Mouse (Mus musculus) hindbrain, embryonic 15.5 days (tissue): ENCODE measurements around the gene Lrrc2. TPM values are rescaled to one million over a fixed set of nuclear protein-coding genes. Genes with fewer than 3 reads are reported as not detected.

Experiments
- ATAC-seq: fragments of 200-750 bp; cut with Nextera tagmentation; 2 replicates; pipeline ENCODE4 v1.8.0; 2017; ENCODE audit warnings: low read depth, moderate number of reproducible peaks, moderate TSS enrichment; ENCODE audit not compliant: low FRiP score
- H3K27ac ChIP-seq: fragments of 300-500 bp; sonication (generic); replicated peaks from 2 replicates; pipeline ENCODE4 v1.5.1; 2015; ENCODE audit warnings: mild to moderate bottlenecking, inconsistent platforms
- H3K27me3 ChIP-seq: fragments of 300-500 bp; sonication (generic); 2 replicates; pipeline ENCODE4 v1.6.1; 2015; ENCODE audit warnings: control low read depth, inconsistent platforms
- H3K36me3 ChIP-seq: fragments of 300-500 bp; sonication (generic); 2 replicates; pipeline ENCODE4 v1.6.1; 2015; ENCODE audit warnings: control low read depth, inconsistent platforms
- H3K4me1 ChIP-seq: fragments of 300-500 bp; sonication (generic); replicated peaks from 2 replicates; pipeline ENCODE4 v1.6.1; 2015; ENCODE audit warnings: control low read depth, inconsistent platforms
- H3K4me2 ChIP-seq: fragments of 300-500 bp; sonication (generic); 2 replicates; pipeline ENCODE4 v1.6.1; 2015; ENCODE audit warnings: moderate library complexity, mild to moderate bottlenecking, inconsistent platforms
- H3K4me3 ChIP-seq: fragments of 300-500 bp; sonication (generic); 2 replicates; pipeline ENCODE4 v1.5.1; 2015; ENCODE audit warnings: mild to moderate bottlenecking, inconsistent platforms
- H3K9ac ChIP-seq: fragments of 300-500 bp; sonication (generic); 2 replicates; pipeline ENCODE4 v1.6.1; 2015; ENCODE audit warnings: inconsistent platforms
- H3K9me3 ChIP-seq: fragments of 300-500 bp; sonication (generic); 2 replicates; pipeline ENCODE4 v1.6.1; 2016; ENCODE audit warnings: control low read depth, inconsistent platforms
- WGBS: fragments of 180-500 bp; shearing (Covaris S2); methylation state at CpG from one replicate; pipeline ENCODE4 v1.1.7; 2015; 5-methylcytosine and 5-hydroxymethylcytosine counted together
- polyA plus RNA-seq: library from polyadenylated mRNA; unstranded; fragments of >200 nt; fragmentation: Nextera tagmentation; extraction: Ambion mirVana; gene quantifications from 2 replicates; pipeline ENCODE4 v1.2.1, GENCODE M21; 2015

Gene Lrrc2
- polyA plus RNA-seq, 1 experiment from 2014 or later, result 2.4 TPM

DNA sequence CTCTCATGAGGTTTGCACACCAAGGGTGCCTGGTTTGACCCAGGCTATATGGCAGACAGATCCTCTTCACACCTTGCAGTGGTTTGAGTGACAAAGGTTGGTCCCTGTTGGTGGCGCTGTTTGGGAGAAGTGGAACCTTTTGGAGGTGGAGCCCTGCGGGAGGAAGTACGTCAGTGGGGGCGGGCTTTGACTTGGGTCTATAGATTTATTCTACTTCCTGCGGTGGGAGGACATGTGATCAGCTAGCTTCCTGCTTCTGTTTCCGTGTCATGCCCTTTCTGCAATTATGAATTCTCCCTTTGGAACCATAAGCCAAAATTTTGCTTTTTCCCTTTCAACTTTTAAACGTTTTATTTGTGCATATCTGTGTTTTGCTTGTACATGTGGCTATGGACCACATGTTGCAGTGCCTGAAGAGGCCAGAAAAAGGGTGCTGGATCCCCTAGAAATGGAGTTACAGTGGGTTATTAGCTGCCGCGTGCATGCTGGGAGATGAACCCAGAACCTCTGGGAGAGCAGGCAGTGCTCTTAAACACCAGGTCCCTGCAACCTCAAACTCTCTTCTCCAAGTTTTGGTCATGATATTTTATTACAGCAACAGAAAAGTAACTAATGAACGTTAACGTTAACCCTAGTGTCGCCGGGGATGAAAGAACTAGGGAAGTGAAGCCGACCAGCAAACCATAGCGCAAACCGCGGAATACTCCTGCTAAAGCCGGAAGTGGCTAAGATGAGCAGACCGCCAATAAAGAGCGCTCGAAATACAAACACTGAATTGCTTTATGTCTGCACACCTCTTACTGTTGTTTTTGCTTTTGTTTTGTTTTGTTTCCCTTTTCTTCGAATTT is 13.9 kb downstream of the Lrrc2 start:
- no peaks in the 10 kb centered on the region for H3K4me1 ChIP-seq
- H3K27ac ChIP-seq, result no peak overlapping the region
- 89% methylated on average over 22 of the region's 22 CpGs for WGBS
- H3K36me3 ChIP-seq, result no peaks in the 10 kb centered on the region
- no peak for ATAC-seq
- H3K4me2 ChIP-seq, result no peak overlapping the region
- H3K4me3 ChIP-seq, result no peak overlapping the region
- H3K27me3 ChIP-seq, result no peaks in the 10 kb centered on the region
- no peaks in the 10 kb centered on the region for H3K9me3 ChIP-seq
- no peak overlapping the region for H3K9ac ChIP-seq

GRCm38 (mm10) chr9:110965910-110966231 is 14.5 kb downstream of the Lrrc2 start:
- no peaks in the 10 kb centered on the region for H3K4me1 ChIP-seq
- H3K9me3 ChIP-seq, result no peaks in the 10 kb centered on the region
- ATAC-seq, result no peak
- no peak overlapping the region for H3K4me2 ChIP-seq
- no peaks in the 10 kb centered on the region for H3K27me3 ChIP-seq
- H3K27ac ChIP-seq, result no peak overlapping the region
- WGBS, result 83% methylated on average over 2 of the region's 2 CpGs
- no peak overlapping the region for H3K4me3 ChIP-seq
- no peak overlapping the region for H3K9ac ChIP-seq
- no peaks in the 10 kb centered on the region for H3K36me3 ChIP-seq

GRCm38 (mm10) chr9:110979411-110979810 is 28.1 kb downstream of the Lrrc2 start:
- Histone ChIP-seq H3K4me2 (no peak overlapping the region), H3K36me3 (no peaks in the 10 kb centered on the region), H3K4me3 (no peak overlapping the region), H3K9me3 (no peaks in the 10 kb centered on the region), H3K27ac (no peak overlapping the region), H3K4me1 (no peaks in the 10 kb centered on the region), H3K27me3 (no peaks in the 10 kb centered on the region), H3K9ac (no peak overlapping the region)
- no peak for ATAC-seq
- 96% methylated on average over 11 of the region's 11 CpGs for WGBS

GRCm38 (mm10) chr9:110982351-110982750 is 31.0 kb downstream of the Lrrc2 start:
- Histone ChIP-seq H3K4me1 (no peaks in the 10 kb centered on the region), H3K36me3 (no peaks in the 10 kb centered on the region), H3K9ac (no peak overlapping the region), H3K27me3 (no peaks in the 10 kb centered on the region), H3K9me3 (no peaks in the 10 kb centered on the region), H3K27ac (no peak overlapping the region), H3K4me3 (no peak overlapping the region), H3K4me2 (no peak overlapping the region)
- 42% methylated on average over 4 of the region's 4 CpGs for WGBS
- ATAC-seq, result no peak

DNA sequence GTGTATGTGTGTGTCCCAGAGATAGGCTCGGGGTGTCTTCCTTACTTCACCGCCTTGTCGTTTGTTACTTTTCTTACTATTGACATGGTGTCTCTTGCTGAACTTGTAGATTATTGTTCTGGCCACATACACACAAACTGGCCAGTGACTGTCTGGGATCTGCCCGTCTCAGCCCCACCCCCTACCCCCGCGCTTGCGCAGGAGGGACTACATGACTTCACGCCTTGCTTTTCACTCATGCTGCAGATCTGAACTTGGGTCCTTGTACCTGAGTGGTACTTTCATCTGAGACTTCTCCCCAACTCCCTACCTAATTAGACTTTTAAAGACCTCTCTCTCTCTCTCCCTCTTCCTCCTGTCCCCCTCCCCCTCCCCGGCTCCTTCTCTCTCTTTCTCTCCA is 32.8 kb downstream of the Lrrc2 start:
- H3K4me2 ChIP-seq, result no peak overlapping the region
- WGBS, result 95% methylated on average over 9 of the region's 9 CpGs
- no peak for ATAC-seq

DNA sequence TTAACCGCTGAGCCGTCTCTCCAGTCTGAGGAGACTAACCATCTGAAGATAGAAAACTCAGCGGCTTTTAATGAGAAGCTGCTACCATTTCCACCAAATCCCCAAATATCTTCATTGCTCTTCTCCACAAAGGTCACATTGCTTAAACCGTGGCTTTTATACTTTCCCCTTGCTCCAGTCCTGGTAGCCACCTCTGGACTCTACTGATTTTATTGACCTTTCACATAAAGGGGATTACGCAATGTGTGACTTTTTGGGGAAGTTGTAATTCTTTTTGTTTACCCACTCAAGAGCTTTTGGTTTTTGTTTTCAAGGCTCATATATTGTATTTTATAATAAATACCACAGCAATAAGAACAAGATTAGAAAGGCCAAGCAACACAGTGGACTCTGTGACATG is 34.2 kb downstream of the Lrrc2 start:
- ATAC-seq, result no peak
- no peaks in the 10 kb centered on the region for H3K27me3 ChIP-seq
- H3K9me3 ChIP-seq, result no peaks in the 10 kb centered on the region
- H3K36me3 ChIP-seq, result no peaks in the 10 kb centered on the region
- no peak overlapping the region for H3K4me2 ChIP-seq
- 95% methylated on average over 5 of the region's 5 CpGs for WGBS
- H3K27ac ChIP-seq, result no peak overlapping the region
- no peaks in the 10 kb centered on the region for H3K4me1 ChIP-seq
- H3K9ac ChIP-seq, result no peak overlapping the region
- H3K4me3 ChIP-seq, result no peak overlapping the region

More for the DNA sequence above, 32.8 kb downstream of the Lrrc2 start:
- no peaks in the 10 kb centered on the region for H3K9me3 ChIP-seq
- no peak overlapping the region for H3K4me3 ChIP-seq
- H3K9ac ChIP-seq, result no peak overlapping the region
- no peak overlapping the region for H3K27ac ChIP-seq
- no peaks in the 10 kb centered on the region for H3K36me3 ChIP-seq
- no peaks in the 10 kb centered on the region for H3K27me3 ChIP-seq
- H3K4me1 ChIP-seq, result no peaks in the 10 kb centered on the region

GRCm38 (mm10) chr9:110985951-110986350 is 34.6 kb downstream of the Lrrc2 start:
- Histone ChIP-seq H3K27me3 (no peaks in the 10 kb centered on the region), H3K9me3 (no peaks in the 10 kb centered on the region), H3K27ac (no peak overlapping the region), H3K36me3 (no peaks in the 10 kb centered on the region), H3K4me2 (no peak overlapping the region), H3K4me3 (no peak overlapping the region), H3K9ac (no peak overlapping the region), H3K4me1 (no peaks in the 10 kb centered on the region)
- 88% methylated on average over 8 of the region's 8 CpGs for WGBS
- no peak for ATAC-seq

- Histone ChIP-seq H3K27me3 (no peaks in the 10 kb centered on the region), H3K27ac (no peak overlapping the region), H3K36me3 (no peaks in the 10 kb centered on the region), H3K4me1 (no peaks in the 10 kb centered on the region), H3K4me2 (no peak overlapping the region), H3K9ac (no peak overlapping the region), H3K4me3 (no peak overlapping the region), H3K9me3 (no peaks in the 10 kb centered on the region)
- WGBS, result 88% methylated on average over 4 of the region's 4 CpGs
- ATAC-seq, result no peak
Measured at GRCm38 (mm10) chr9:110987331-110987730, 36.0 kb downstream of the Lrrc2 start.

DNA sequence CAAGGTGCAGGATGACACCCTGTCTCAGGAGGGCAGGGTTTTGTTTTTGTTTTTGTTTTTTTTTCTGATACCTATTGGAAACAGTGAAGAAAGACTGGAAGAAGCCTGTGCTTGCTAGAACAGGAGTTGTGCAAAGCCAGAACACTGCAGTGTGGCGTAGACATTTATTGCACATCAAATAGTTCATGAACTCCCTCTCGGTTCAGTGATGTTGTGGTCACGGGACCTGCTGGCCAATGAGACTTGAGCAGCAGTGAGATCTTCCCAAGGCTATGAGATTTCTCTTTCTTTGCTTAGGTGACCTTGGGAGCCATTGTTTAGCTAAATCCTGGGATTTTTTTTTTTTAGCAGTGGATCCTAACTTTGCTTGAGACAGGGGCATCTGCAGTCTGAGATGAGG is 36.7 kb downstream of the Lrrc2 start:
- Histone ChIP-seq H3K9ac (no peak overlapping the region), H3K4me2 (no peak overlapping the region), H3K4me3 (no peak overlapping the region), H3K27ac (no peak overlapping the region), H3K27me3 (no peaks in the 10 kb centered on the region), H3K36me3 (no peaks in the 10 kb centered on the region), H3K4me1 (no peaks in the 10 kb centered on the region), H3K9me3 (no peaks in the 10 kb centered on the region)
- no peak for ATAC-seq
- 84% methylated on average over 3 of the region's 3 CpGs for WGBS

DNA sequence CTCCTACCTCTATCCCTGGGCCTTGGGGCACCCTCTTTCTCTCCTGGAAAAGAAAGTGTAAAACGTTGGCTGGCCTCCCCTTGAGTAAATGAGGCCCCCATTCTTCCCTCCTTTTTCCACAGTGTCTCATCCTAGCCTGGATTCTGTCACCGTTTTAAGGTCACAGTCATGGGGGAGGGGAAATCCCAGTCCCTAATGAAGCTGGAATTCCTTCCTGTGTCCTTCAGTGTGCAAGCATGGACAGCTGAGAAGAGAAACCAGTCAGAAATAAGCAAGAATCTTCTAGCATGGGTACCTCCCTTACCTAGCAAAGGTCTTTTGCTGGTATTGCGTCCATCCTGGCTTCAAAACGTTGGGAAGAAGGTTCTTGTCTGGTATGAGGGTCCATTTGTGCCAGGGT is 37.8 kb downstream of the Lrrc2 start:
- 77% methylated on average over 4 of the region's 4 CpGs for WGBS
- H3K4me1 ChIP-seq, result no peaks in the 10 kb centered on the region
- no peak overlapping the region for H3K27ac ChIP-seq
- H3K36me3 ChIP-seq, result no peaks in the 10 kb centered on the region
- no peaks in the 10 kb centered on the region for H3K27me3 ChIP-seq
- H3K4me3 ChIP-seq, result no peak overlapping the region
- H3K4me2 ChIP-seq, result no peak overlapping the region
- ATAC-seq, result no peak
- no peaks in the 10 kb centered on the region for H3K9me3 ChIP-seq
- no peak overlapping the region for H3K9ac ChIP-seq

DNA sequence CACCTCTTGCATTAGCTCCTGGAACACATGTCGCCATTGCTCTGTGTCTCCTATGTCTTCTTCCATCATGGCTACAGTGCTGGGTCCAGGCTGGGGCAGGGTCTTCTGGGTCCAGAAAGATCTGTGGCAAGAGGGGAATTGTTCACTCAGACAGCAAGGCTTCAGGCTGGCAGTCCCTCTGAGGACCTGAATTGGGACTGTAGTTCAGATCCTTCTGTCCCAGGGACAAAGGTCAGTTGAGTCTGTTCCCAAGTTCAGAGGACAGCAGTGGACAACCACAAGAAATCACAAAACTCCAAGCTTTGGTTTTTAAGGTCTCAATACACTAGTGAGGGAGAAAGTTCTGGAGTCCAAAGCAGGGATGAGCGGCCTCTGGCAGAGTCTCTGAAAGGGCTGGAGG is 38.2 kb downstream of the Lrrc2 start:
- H3K36me3 ChIP-seq, result no peaks in the 10 kb centered on the region
- no peak overlapping the region for H3K9ac ChIP-seq
- H3K4me3 ChIP-seq, result no peak overlapping the region
- no peak overlapping the region for H3K27ac ChIP-seq
- no peaks in the 10 kb centered on the region for H3K9me3 ChIP-seq
- ATAC-seq, result no peak
- WGBS, result 95% methylated on average over 2 of the region's 2 CpGs
- no peaks in the 10 kb centered on the region for H3K27me3 ChIP-seq
- H3K4me2 ChIP-seq, result no peak overlapping the region
- H3K4me1 ChIP-seq, result no peaks in the 10 kb centered on the region

- WGBS, result 72% methylated on average over 6 of the region's 6 CpGs
- Histone ChIP-seq H3K9ac (no peak within 1 kb of the TSS), H3K4me2 (no peak within 1 kb of the TSS), H3K36me3 (no peaks in the 10 kb centered on the region), H3K9me3 (no peaks in the 10 kb centered on the region), H3K4me1 (no peaks in the 10 kb centered on the region), H3K4me3 (no peak within 1 kb of the TSS), H3K27me3 (no peaks in the 10 kb centered on the region), H3K27ac (no peak within 1 kb of the TSS)
- ATAC-seq, result no peak
Measured at GRCm38 (mm10) chr9:110990204-110990603, 38.9 kb downstream of the Lrrc2 start, which contains the start of gene Rtp3. Gene Rtp3, minus strand, starts transcription at chr9:110990583.

- Histone ChIP-seq H3K4me2 (no peak overlapping the region), H3K9ac (no peak overlapping the region), H3K36me3 (no peaks in the 10 kb centered on the region), H3K27ac (no peak overlapping the region), H3K27me3 (no peaks in the 10 kb centered on the region), H3K9me3 (no peaks in the 10 kb centered on the region), H3K4me3 (no peak overlapping the region), H3K4me1 (no peaks in the 10 kb centered on the region)
- ATAC-seq, result no peak
- 44% methylated on average over 3 of the region's 3 CpGs for WGBS
Measured at GRCm38 (mm10) chr9:110993281-110993709, 42.0 kb downstream of the Lrrc2 start.
